Mouse (Mus musculus) hematopoietic stem cell, adult 5-6 weeks (primary cell): ENCODE results near the gene Pakap. TPM values are rescaled to one million over a fixed set of nuclear protein-coding genes. Genes with fewer than 3 reads are reported as not detected.

Experiments
- ATAC-seq, 2 experiments: fragments of 125-278 bp in 1 of 2; replicated peaks in 1 of 2; 2 replicates each; pipeline ENCODE4 v1.8.0; 2016 to 2017; ENCODE audit warnings: inconsistent platforms in 2 of 2, mild to moderate bottlenecking in 2 of 2, moderate number of reproducible peaks in 2 of 2, low read depth in 1 of 2, moderate TSS enrichment in 1 of 2; ENCODE audit not compliant: low FRiP score in 2 of 2, poor library complexity in 2 of 2, severe bottlenecking in 2 of 2, insufficient read depth in 1 of 2, low TSS enrichment in 1 of 2
- total RNA-seq: library from RNA; stranded (forward); fragments of 172-1452, 232-1000 nt; gene quantifications from 2 replicates; pipeline ENCODE4 v1.2.3, GENCODE M21; 2017

Pakap gene
- total RNA-seq, 1 experiment from 2014 or later: not detected

DNA sequence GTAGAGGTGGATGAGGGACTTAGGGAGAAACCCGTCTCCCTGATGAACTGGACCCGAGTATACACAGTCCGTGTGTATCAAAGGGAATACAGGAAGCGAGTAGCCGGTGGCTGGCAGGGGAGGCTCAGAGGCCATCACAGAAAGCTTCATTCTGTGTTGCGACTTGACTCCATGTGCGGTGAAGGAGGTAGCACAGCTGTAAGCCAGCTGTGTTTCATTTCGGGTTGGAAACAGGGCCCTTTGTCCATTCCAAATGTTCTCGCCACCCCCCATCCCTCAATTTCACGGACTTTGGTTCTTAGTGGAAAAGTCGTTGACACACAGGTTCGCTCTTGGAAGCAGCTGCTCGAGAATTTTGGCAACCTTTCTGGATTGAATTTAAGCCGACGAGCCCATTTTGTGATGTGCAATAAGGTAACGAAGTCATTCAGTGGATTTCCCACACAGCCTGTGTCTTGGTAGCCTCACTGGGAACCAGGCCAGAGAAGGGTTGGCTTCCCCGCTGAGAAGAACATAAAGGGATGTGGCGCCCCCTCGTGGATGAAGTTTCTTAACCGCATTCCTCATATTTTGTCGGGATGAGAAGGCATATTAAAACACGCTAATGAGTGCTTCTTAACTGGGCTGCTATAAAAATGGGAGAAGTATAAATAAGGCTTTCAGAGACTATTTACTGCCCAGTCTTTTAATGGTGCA is 39.4 kb downstream of the Pakap start:
- peak; percentile 51 to 56; a peak in 2 of 4 replicates for ATAC-seq

DNA sequence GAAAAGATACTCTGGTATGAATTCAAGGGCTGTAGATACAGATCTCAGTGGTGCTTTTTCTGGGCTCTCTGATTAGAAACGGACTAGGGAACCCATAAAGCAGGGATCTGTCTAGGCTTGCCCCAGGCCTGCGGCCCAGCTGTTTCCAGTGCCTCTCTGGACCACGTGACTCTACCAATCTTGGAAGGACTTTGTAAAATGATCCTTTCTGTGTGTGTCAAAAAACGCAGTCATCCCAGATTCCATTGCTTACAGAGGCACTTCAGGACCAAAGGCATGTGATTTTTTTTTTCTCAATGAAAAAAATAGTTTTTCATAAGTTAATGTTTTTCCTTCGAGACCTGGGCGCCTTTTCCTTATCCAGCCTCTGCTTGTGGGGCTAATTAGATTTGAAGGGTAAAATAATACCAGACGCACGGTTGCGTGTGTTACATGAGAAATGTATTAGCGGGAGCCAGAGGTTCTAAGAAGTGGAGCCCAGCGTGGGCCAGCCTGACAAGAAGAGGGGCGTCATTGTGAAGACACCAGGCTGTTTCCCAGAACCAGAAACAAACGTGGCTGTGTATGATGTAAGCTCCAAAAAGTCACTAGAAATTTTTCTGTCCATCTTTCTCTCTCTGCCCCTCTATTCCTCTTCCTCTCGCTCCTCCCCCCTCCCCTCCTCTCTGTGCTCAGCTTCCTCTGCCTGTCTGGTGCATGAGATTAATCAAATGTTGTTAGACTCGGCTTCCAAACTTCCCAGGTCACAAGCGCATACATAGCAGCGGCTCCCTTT is 43.5 kb downstream of the Pakap start:
- ATAC-seq: no peak

DNA sequence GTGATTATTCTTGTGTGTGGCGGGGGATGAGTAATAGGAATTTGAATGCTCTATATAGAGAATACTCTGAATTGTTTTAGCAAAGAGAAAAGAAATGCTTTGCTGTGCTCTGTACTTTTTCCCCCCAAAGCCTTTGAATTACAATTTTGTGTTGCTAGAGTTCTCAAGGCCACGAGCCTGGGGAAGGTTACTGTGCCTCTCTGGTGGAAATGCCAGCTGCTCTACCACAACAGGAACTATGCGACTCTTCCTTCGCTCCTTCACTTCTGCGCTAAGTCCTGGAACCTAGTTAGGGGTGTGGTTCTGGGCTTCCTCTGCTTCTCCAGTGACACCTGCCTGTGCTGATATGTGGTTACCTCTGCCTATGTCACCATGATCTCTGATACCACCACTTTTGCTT is 44.7 kb downstream of the Pakap start:
- no peak for ATAC-seq

GRCm38 (mm10) chr4:57614686-57615085 is 46.7 kb downstream of the Pakap start:
- no peak for ATAC-seq

- no peak for ATAC-seq
Measured at GRCm38 (mm10) chr4:57618743-57619142, 50.8 kb downstream of the Pakap start.

DNA sequence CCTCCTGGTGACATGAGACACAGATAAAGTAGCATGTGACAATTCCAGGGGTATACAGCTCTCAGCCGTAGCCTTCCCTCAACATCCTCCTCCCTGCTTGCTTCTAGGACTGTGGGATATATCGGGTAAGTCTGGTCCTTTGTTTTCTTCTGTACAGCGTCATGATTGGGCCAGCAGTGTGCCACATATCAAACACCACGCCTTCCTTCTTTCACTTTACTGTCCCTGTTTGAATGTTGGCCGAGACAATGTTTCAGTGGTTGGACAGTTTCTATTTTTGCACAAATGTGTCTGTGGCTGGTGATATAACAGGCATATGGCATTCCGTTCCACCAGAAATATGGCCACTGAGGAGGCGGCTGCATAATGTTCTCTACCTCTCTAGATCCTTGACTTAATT is 54.8 kb downstream of the Pakap start:
- ATAC-seq: no peak

- ATAC-seq: no peak
Measured at GRCm38 (mm10) chr4:57624819-57625218, 56.8 kb downstream of the Pakap start.

DNA sequence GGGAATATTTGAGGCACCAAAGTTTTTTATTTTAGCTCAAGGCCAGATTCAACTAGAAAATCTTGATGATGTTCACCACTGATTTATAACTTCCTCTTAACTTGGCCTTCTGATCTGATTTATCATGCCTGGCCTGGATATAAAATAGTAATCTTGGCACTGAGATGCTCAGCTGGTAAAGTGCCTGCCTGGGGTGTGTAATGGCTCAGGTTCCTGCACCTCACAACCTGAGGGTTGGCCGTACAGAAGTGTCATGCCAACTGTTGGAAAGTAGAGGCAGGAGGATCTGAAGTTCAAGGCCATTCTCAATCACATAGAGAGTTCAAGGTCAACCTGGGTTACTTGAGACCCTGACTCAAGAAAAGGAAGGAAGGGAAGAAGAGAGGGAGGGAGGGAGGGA is 57.3 kb downstream of the Pakap start:
- ATAC-seq: no peak

DNA sequence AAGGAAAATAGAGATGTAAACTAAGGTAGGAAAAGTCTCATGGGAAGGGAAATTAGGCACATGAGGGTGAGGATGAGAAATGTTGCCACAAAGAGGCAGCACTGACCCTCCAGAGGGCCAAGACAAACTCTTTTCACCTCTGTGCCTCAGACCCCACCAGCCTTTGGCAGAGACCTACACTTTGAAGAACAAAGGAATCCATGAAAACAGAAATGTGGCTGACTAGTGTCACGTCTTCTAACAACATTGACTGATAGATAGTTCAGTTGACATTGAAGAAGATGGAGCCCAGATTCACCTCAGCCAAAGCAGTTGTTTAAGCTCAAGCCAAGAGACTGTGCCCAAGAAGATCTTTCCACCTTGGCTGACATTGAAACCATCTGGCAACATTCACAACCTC is 57.8 kb downstream of the Pakap start:
- no peak for ATAC-seq

DNA sequence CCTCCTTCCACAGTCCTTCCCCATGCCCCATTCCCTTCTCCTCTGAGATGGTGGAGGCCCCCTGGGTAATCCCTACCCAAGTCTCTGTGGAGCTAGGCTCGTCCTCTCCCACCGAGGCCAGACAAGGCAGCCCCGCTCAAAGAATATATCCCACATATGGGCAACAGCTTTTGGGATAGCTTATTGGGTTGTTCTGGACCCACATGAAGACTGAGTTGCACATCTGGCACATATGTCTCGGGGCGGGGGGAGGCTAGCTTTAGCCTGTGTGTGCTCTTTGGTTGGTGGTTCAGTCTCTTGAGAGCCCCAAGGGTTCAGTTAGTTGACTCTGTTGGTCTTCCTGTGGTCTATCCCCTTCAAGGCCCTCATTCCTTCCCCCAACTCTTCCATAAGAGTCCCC is 58.9 kb downstream of the Pakap start:
- ATAC-seq: no peak

DNA sequence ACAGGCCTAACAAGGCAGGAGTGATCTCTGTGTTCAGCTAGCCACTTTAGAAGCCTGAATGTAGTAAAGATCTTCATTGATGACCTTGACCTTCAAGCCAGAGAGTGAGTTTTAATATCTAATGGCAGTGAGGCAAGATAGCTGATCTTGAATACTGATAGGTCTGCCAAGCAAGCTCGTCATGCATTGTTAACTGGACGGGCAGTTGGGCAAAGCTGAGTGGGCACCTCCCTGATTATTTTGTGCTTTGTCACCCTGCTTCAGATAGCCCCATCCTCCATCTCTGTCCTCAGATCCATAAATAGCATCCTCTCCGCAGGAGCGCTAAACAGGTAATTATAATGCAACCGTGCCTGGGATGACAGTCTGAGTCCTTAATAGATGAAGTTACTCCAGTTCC is 64.4 kb downstream of the Pakap start:
- ATAC-seq: no peak

DNA sequence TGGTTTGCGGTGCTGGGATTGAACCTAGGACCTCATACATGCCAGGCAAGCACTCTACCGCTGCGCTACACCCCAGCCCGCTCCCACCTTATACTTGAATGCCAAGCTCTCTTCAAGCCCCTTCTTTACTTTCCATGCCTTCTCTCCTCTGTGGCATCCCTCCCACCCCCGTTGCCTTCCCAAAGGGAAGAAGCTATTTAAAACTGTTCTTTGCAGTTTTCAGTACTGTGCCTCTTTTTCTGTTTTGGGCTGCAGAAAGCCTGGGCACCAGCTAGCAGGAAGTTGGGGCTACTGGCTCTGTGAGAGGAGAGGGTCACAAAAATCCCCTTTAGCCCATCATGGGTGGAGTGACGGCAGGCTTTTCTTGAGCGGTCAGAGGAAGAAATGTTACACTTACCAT is 65.1 kb downstream of the Pakap start:
- no peak for ATAC-seq

GRCm38 (mm10) chr4:57634956-57635355 is 67.0 kb downstream of the Pakap start:
- ATAC-seq: no peak

DNA sequence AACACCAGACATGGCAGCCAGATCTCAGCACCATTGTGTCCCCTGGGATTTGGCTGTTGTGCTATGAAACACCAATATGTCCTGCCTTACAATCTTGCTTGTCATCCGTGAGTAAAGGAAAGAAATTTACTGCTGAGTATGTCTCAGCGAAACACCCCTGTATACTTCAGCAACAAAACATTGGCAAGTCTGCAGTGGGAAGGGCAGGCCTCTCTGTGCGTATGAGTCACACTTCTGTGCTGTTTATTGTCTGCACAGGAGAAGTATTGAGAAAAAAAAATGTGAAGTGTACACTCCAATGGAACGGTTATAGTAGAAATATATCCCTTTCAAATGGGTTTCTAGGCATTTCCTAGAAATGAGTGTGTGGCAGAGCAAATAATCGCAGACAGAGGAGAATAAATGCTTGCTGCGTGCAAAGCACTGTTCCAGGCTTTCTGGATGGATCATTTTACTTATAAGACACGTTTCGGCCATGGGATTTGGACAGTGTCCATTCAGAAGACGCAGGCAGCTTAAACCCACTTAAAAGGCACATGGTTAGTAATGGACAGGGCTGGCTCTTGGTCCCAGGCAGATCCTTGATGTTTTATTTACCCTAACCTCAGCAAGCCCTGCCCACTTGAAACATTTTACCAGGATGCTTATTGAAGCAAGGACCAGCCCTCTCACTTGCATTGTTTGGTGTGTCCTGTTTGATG is 69.0 kb downstream of the Pakap start:
- no peak for ATAC-seq

GRCm38 (mm10) chr4:57637636-57638386 is 69.8 kb downstream of the Pakap start:
- ATAC-seq: no peak; a peak in 1 of 4 replicates

GRCm38 (mm10) chr4:57638941-57639340 is 71.0 kb downstream of the Pakap start:
- ATAC-seq: no peak

DNA sequence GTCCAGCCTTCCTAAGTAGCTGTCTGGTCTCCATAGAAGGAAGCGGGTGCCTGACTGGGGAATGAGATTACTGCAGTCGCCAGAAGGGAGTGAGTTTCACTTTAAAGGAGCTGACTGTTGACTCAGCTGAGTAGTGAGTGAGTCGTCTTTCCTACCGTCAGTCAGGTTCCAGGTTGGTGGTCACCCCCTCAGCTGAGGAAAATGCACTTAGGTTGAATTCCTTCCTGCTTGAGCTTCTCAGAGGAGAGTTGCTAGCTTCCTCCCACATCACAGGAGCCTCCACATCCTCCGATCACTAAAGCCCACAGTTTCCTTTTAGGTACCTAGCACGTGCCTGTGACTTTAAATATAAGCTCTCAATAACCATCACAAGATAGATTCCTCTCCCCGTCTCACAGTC is 72.2 kb downstream of the Pakap start:
- peak; percentile 44 to 76; a peak in 3 of 4 replicates for ATAC-seq

- no peak for ATAC-seq
Measured at GRCm38 (mm10) chr4:57640971-57641370, 73.0 kb downstream of the Pakap start.
